Mouse (Mus musculus): ENCODE data around the gene Rcsd1. TPM values are rescaled to one million over a fixed set of nuclear protein-coding genes. Genes with fewer than 3 reads are reported as not detected.

The Rcsd1 gene
- polyA plus RNA-seq (2015; fragmentation: Nextera tagmentation; extraction: Ambion mirVana), result 8.3 and 9.9 TPM in 2 replicates

DNA sequence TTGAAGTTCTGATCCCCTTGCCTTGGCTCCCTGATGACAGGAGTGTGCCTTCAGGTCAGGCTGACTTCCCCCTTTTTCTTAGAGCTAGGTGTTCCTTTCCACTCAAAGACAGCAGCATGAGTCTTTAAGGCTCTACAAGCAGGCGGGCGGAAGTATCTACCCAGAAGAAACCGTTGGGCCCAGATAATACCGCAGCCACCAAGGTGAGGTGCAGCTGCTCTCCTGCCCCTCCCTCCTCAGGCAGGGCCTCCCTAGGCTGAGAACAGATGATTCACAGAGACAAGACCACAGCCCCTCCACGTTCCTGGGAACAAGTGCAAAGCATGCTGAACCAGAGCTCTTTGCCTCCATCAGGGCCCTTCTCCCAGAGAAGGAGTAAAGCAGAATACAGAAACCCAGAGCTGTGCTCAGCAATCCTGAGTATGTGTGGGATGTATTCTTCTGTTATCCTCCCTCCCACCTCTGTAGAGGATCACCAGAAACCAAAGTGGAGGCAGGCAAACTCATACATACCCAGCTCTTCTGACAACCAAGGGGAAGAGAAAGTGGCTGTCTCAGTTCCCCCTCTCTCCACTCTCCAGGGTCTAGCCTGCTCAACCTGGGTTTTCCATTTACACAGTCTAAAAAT, at the start of gene Rcsd1:
Rcsd1 (minus strand) TSS at position 129 of the 628 bp plus-strand sequence.
- 55% methylated on average over 5 of the region's 5 CpGs for WGBS
- no peak within 1 kb of the TSS for H3K4me2 ChIP-seq (ENCODE audit: low read length)
- H3K9ac ChIP-seq (replicated peaks; ENCODE audit: low read depth, low read length), result no peak within 1 kb of the TSS
- ATAC-seq, result no peak
- H3K4me1 ChIP-seq (replicated peaks; ENCODE audit: control insufficient read depth, insufficient read depth, low read length), result peaks cover 6% of the 10 kb centered on the region
- H3K4me3 ChIP-seq (replicated peaks; ENCODE audit: low read length), result no peak within 1 kb of the TSS
- no peak within 1 kb of the TSS for H3K27ac ChIP-seq (ENCODE audit: low read length)
- peaks cover 7% of the 10 kb centered on the region for H3K27me3 ChIP-seq (replicated peaks; ENCODE audit: control insufficient read depth, insufficient read depth, low read length)
- H3K9me3 ChIP-seq (ENCODE audit: control insufficient read depth, low read length), result no peaks in the 10 kb centered on the region
- H3K36me3 ChIP-seq (ENCODE audit: control insufficient read depth, insufficient read depth), result no peaks in the 10 kb centered on the region

DNA sequence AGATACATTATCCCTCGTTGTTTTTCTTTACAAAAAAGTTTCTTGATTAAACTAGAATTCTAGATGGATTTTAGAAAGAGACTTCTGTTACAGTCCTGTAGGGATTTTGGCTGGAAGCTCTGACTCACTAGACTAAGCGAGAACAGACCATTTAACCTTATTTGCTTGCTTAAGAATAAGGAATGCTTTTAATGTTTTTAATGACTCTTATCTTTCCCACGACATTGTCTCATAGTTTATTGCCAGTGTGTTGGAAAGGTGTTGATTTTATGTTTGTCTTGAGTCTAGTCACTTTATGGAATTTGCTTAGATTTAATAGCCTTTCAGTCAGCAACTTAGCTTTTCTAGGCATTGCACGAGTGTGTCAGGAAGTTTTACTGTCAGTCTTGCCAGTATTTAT, 45.6 kb upstream of the Rcsd1 start:
- WGBS, result 71% methylated on average over 4 of the region's 4 CpGs

DNA sequence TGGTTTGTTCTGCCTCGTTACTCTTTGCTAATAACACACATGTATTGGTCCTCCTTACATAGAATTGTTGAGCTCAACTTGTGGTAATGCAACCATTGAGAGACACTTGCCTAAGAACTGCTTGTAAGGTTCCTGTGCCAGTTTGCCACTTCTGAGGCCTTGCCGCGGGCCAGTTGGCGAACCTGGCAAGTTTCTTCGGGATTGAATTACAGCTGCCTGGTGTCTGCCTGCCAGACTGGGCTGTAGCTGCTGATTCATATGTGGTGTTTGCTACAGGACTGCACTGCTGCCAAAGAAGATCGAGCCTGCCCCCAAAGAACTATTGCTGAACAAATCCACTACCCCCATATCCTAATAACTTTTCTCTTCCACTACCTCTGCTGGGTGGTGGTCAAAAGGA, 44.6 kb upstream of the Rcsd1 start:
- no peaks in the 10 kb centered on the region for H3K36me3 ChIP-seq (ENCODE audit: control insufficient read depth, insufficient read depth)
- ATAC-seq, result no peak
- no peaks in the 10 kb centered on the region for H3K4me1 ChIP-seq (replicated peaks; ENCODE audit: control insufficient read depth, insufficient read depth, low read length)
- no peak overlapping the region for H3K27ac ChIP-seq (ENCODE audit: low read length)
- H3K9ac ChIP-seq (replicated peaks; ENCODE audit: low read depth, low read length), result no peak overlapping the region
- H3K9me3 ChIP-seq (ENCODE audit: control insufficient read depth, low read length), result no peaks in the 10 kb centered on the region
- 74% methylated on average over 6 of the region's 6 CpGs for WGBS
- H3K27me3 ChIP-seq (replicated peaks; ENCODE audit: control insufficient read depth, insufficient read depth, low read length), result no peaks in the 10 kb centered on the region
- H3K4me2 ChIP-seq (ENCODE audit: low read length), result no peak overlapping the region
- H3K4me3 ChIP-seq (replicated peaks; ENCODE audit: low read length), result no peak overlapping the region

More for the DNA sequence above, 45.6 kb upstream of the Rcsd1 start:
- H3K4me1 ChIP-seq (replicated peaks; ENCODE audit: control insufficient read depth, insufficient read depth, low read length), result no peaks in the 10 kb centered on the region
- no peak overlapping the region for H3K27ac ChIP-seq (ENCODE audit: low read length)
- H3K4me2 ChIP-seq (ENCODE audit: low read length), result no peak overlapping the region
- H3K9ac ChIP-seq (replicated peaks; ENCODE audit: low read depth, low read length), result no peak overlapping the region
- no peaks in the 10 kb centered on the region for H3K36me3 ChIP-seq (ENCODE audit: control insufficient read depth, insufficient read depth)
- H3K9me3 ChIP-seq (ENCODE audit: control insufficient read depth, low read length), result no peaks in the 10 kb centered on the region
- no peak overlapping the region for H3K4me3 ChIP-seq (replicated peaks; ENCODE audit: low read length)
- H3K27me3 ChIP-seq (replicated peaks; ENCODE audit: control insufficient read depth, insufficient read depth, low read length), result no peaks in the 10 kb centered on the region
- no peak for ATAC-seq

DNA sequence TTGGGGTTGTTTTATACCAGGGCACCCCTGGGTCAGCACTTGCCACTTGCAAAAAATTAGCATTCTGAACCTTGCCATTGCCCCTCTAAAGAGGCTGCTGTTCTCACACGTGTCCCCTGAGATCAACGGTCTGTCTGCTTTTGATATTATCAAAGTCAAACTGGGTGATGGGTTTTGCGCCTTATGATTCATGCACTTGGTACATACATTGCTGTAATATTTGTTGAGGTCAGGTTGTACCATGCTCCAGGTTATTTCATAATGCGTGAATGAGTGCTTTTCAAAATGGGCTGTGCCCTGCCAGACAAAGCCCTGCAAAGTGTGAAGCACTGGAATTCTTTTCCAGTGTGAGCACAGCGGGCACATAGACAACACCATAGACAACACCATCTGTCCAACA, 42.3 kb upstream of the Rcsd1 start:
- no peak overlapping the region for H3K4me3 ChIP-seq (replicated peaks; ENCODE audit: low read length)
- H3K4me1 ChIP-seq (replicated peaks; ENCODE audit: control insufficient read depth, insufficient read depth, low read length), result no peaks in the 10 kb centered on the region
- no peaks in the 10 kb centered on the region for H3K9me3 ChIP-seq (ENCODE audit: control insufficient read depth, low read length)
- H3K4me2 ChIP-seq (ENCODE audit: low read length), result no peak overlapping the region
- H3K27me3 ChIP-seq (replicated peaks; ENCODE audit: control insufficient read depth, insufficient read depth, low read length), result no peaks in the 10 kb centered on the region
- WGBS, result 84% methylated on average over 5 of the region's 5 CpGs
- no peak for ATAC-seq
- H3K36me3 ChIP-seq (ENCODE audit: control insufficient read depth, insufficient read depth), result no peaks in the 10 kb centered on the region
- H3K27ac ChIP-seq (ENCODE audit: low read length), result no peak overlapping the region
- no peak overlapping the region for H3K9ac ChIP-seq (replicated peaks; ENCODE audit: low read depth, low read length)

DNA sequence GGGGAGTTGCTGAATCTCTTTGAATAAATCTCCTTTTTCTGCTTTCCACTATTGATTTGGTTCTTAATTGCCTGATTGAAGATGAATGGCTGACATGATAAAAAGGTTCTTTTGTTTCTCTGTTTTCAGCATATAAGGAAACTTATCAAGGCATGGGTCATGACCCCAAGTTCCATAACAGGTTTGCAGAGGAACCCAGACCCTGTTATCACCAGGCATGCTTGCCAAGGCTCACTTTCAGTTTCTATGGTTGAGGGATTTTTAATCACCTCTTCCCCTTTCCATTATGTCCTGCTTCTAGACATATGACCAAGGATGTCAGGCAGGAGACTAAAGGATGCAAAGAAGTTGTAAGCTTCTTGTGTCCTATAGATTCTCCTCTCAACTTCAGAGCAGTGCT, 41.6 kb upstream of the Rcsd1 start:
- no peak overlapping the region for H3K4me2 ChIP-seq (ENCODE audit: low read length)
- no peak overlapping the region for H3K27ac ChIP-seq (ENCODE audit: low read length)
- H3K4me3 ChIP-seq (replicated peaks; ENCODE audit: low read length), result no peak overlapping the region
- no peaks in the 10 kb centered on the region for H3K27me3 ChIP-seq (replicated peaks; ENCODE audit: control insufficient read depth, insufficient read depth, low read length)
- H3K4me1 ChIP-seq (replicated peaks; ENCODE audit: control insufficient read depth, insufficient read depth, low read length), result no peaks in the 10 kb centered on the region
- no peaks in the 10 kb centered on the region for H3K36me3 ChIP-seq (ENCODE audit: control insufficient read depth, insufficient read depth)
- ATAC-seq, result no peak
- H3K9me3 ChIP-seq (ENCODE audit: control insufficient read depth, low read length), result no peaks in the 10 kb centered on the region
- H3K9ac ChIP-seq (replicated peaks; ENCODE audit: low read depth, low read length), result no peak overlapping the region

DNA sequence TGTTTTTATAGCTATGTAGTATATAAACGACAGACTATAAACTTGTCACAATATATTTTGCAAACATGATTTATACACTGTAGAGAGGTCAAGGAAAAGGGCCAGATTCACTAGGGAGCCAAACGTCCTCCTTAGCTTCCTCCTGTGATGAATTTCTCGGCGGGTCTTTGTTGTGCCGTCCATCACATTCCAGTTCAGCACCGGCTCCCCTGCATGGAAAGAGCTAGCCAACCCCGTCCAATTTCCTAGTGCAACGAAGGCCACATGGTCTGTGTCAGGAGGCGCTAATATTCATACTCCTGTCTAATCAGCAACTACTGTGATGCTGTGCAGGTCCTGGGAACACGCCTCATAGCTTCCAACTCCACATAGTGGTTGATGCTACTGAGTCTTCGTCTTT, 38.5 kb upstream of the Rcsd1 start:
- Histone ChIP-seq H3K4me1 (replicated peaks; ENCODE audit: control insufficient read depth, insufficient read depth, low read length) (no peaks in the 10 kb centered on the region), H3K27ac (ENCODE audit: low read length) (no peak overlapping the region), H3K9me3 (ENCODE audit: control insufficient read depth, low read length) (no peaks in the 10 kb centered on the region), H3K4me2 (ENCODE audit: low read length) (no peak overlapping the region), H3K36me3 (ENCODE audit: control insufficient read depth, insufficient read depth) (no peaks in the 10 kb centered on the region), H3K4me3 (replicated peaks; ENCODE audit: low read length) (no peak overlapping the region), H3K27me3 (replicated peaks; ENCODE audit: control insufficient read depth, insufficient read depth, low read length) (no peaks in the 10 kb centered on the region), H3K9ac (replicated peaks; ENCODE audit: low read depth, low read length) (no peak overlapping the region)
- WGBS, result 58% methylated on average over 11 of the region's 11 CpGs
- no peak for ATAC-seq

DNA sequence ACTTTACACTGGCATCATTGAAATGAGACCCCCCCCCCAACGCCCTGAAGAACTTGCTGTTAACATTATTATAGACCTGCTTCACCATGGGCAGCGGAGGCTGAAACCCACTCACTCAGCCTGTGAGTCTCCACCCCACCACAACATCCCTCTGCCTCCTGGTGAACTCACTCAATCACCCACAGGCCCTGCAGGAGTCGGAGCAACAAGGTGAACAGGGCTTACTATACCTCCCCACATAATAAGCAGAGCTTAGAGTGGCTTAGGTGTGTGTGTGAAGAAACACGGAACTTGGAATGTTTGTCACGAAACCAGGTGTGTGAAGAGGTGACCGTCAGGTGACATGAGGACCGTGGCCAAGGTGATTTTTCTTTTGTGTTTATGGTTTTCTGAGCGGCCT, 32.4 kb upstream of the Rcsd1 start:
- no peak overlapping the region for H3K27ac ChIP-seq (ENCODE audit: low read length)
- no peak for ATAC-seq
- no peak overlapping the region for H3K9ac ChIP-seq (replicated peaks; ENCODE audit: low read depth, low read length)
- H3K4me2 ChIP-seq (ENCODE audit: low read length), result no peak overlapping the region
- 86% methylated on average over 8 of the region's 8 CpGs for WGBS
- H3K27me3 ChIP-seq (replicated peaks; ENCODE audit: control insufficient read depth, insufficient read depth, low read length), result no peaks in the 10 kb centered on the region
- no peaks in the 10 kb centered on the region for H3K9me3 ChIP-seq (ENCODE audit: control insufficient read depth, low read length)
- no peaks in the 10 kb centered on the region for H3K4me1 ChIP-seq (replicated peaks; ENCODE audit: control insufficient read depth, insufficient read depth, low read length)
- no peak overlapping the region for H3K4me3 ChIP-seq (replicated peaks; ENCODE audit: low read length)
- H3K36me3 ChIP-seq (ENCODE audit: control insufficient read depth, insufficient read depth), result no peaks in the 10 kb centered on the region

DNA sequence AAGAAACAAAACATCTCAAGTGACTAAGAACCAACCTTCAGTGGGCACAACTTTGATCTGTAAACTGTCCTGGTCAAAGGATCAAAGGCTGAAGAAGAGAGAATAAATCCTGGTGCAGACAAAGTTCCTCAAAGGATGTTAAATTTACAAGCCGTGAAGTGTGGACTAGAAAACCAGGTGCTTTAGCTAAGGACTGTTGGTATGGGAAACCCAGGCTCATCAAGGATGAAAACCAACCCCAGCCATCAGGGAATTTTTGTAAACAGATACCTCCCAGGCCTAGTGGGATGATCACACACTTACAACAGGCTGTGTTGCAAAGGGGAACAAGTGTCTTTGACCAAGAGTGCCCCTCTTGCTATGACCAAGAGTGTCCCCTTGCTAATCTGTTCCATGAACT, 29.4 kb upstream of the Rcsd1 start:
- Histone ChIP-seq H3K4me2 (ENCODE audit: low read length) (no peak overlapping the region), H3K9me3 (ENCODE audit: control insufficient read depth, low read length) (no peaks in the 10 kb centered on the region), H3K36me3 (ENCODE audit: control insufficient read depth, insufficient read depth) (no peaks in the 10 kb centered on the region), H3K9ac (replicated peaks; ENCODE audit: low read depth, low read length) (no peak overlapping the region), H3K27me3 (replicated peaks; ENCODE audit: control insufficient read depth, insufficient read depth, low read length) (no peaks in the 10 kb centered on the region), H3K4me1 (replicated peaks; ENCODE audit: control insufficient read depth, insufficient read depth, low read length) (no peaks in the 10 kb centered on the region), H3K27ac (ENCODE audit: low read length) (no peak overlapping the region), H3K4me3 (replicated peaks; ENCODE audit: low read length) (no peak overlapping the region)
- 89% methylated on average over 1 of the region's 1 CpGs for WGBS
- no peak for ATAC-seq

DNA sequence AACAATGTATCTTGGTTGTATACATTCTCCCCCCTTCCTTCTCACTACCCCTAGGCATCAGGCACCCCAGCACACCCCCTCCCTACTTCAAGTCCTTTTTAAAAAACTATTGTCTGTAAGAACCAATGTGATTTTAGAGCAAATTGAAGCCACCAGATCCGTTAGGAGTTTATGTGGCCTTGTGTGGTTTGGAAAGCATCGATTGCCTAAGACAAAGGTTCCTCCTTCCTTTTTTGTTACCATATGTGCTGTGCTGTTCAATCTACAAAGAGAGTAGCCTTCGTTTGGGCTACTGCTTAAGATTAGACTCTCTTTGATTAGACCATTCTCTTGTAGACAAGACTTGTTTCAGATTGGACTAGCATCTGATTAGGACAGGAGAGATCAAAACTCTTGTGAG, 28.3 kb upstream of the Rcsd1 start:
- WGBS, result 27% methylated on average over 3 of the region's 3 CpGs
- H3K4me1 ChIP-seq (replicated peaks; ENCODE audit: control insufficient read depth, insufficient read depth, low read length), result no peaks in the 10 kb centered on the region
- no peak overlapping the region for H3K4me2 ChIP-seq (ENCODE audit: low read length)
- no peaks in the 10 kb centered on the region for H3K27me3 ChIP-seq (replicated peaks; ENCODE audit: control insufficient read depth, insufficient read depth, low read length)
- H3K9ac ChIP-seq (replicated peaks; ENCODE audit: low read depth, low read length), result no peak overlapping the region
- H3K4me3 ChIP-seq (replicated peaks; ENCODE audit: low read length), result no peak overlapping the region
- no peak for ATAC-seq
- no peaks in the 10 kb centered on the region for H3K36me3 ChIP-seq (ENCODE audit: control insufficient read depth, insufficient read depth)
- H3K9me3 ChIP-seq (ENCODE audit: control insufficient read depth, low read length), result no peaks in the 10 kb centered on the region
- H3K27ac ChIP-seq (ENCODE audit: low read length), result no peak overlapping the region

DNA sequence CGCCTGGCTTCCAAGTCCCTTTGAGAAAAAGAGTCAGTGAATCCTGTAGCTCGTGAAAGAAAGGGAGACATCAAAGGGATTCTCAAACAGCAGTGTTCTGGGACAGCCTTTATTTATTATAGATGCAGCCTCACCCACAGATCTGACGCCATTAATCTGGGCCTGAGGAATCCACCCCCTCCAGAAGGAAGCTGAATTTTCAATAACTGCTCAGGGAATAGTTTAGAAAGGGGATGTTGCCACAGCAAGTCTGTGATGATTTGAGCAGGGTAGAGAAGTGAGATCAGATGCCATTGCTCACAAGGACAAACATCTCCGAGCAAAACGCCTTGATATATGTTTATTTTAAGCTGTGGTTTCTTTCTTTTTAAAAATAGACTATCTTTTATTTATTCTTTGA, 27.9 kb upstream of the Rcsd1 start:
- Histone ChIP-seq H3K4me3 (replicated peaks; ENCODE audit: low read length) (no peak overlapping the region), H3K4me1 (replicated peaks; ENCODE audit: control insufficient read depth, insufficient read depth, low read length) (no peaks in the 10 kb centered on the region), H3K27ac (ENCODE audit: low read length) (no peak overlapping the region), H3K9me3 (ENCODE audit: control insufficient read depth, low read length) (no peaks in the 10 kb centered on the region), H3K36me3 (ENCODE audit: control insufficient read depth, insufficient read depth) (no peaks in the 10 kb centered on the region), H3K27me3 (replicated peaks; ENCODE audit: control insufficient read depth, insufficient read depth, low read length) (no peaks in the 10 kb centered on the region), H3K9ac (replicated peaks; ENCODE audit: low read depth, low read length) (no peak overlapping the region), H3K4me2 (ENCODE audit: low read length) (no peak overlapping the region)
- ATAC-seq, result no peak
- WGBS, result 44% methylated on average over 5 of the region's 5 CpGs
